Mouse (Mus musculus) erythroblast, embryonic 14.5 days (primary cell): Measurements from ENCODE around the gene Iqsec1.

Experiments
- GATA1 ChIP-seq: IDR thresholded peaks from 2 replicates; pipeline ENCODE4 v1.6.1; 2012; ENCODE audit warnings: low read length, inconsistent platforms, mixed read lengths
- TAL1 ChIP-seq: IDR thresholded peaks from 3 replicates; pipeline ENCODE4 v1.6.1; 2012; ENCODE audit warnings: low read length, inconsistent platforms, mixed read lengths

GRCm38 (mm10) chr6:90606538-90606937 is 381.9 kb downstream of the Iqsec1 start:
- TF ChIP-seq GATA1 (no peak; the same call in 1 of the 2 replicates), TAL1 (no peak)
